Mouse (Mus musculus) heart, embryonic 11.5 days (tissue): ENCODE measurements around the gene Lce1m. TPM values are rescaled to one million over a fixed set of nuclear protein-coding genes. Genes with fewer than 3 reads are reported as not detected.

Experiments used
- polyA plus RNA-seq: library from polyadenylated mRNA; unstranded; fragments of >200 nt; fragmentation: Nextera tagmentation; extraction: Ambion mirVana; gene quantifications from 2 replicates; pipeline ENCODE4 v1.2.1, GENCODE M21; 2014

The Lce1m gene
- polyA plus RNA-seq, 1 experiment from 2014 or later, result not detected

Other genes with a start within 250 kb of the Lce1m start
- not detected in 2 replicates for gene Lce1i, start 240.2 kb downstream of the Lce1m start, polyA plus RNA-seq
- not detected in 2 replicates for gene Lce1j, start 228.5 kb downstream of the Lce1m start, polyA plus RNA-seq
- gene Lce1k, start 211.2 kb downstream of the Lce1m start, polyA plus RNA-seq, result not detected in 2 replicates
- gene Kprp, start 191.8 kb downstream of the Lce1m start, polyA plus RNA-seq, result not detected in 2 replicates
- gene Lce1l, start 167.8 kb downstream of the Lce1m start, polyA plus RNA-seq, result not detected in 2 replicates
- not detected in 2 replicates for gene 2310050C09Rik, start 148.8 kb downstream of the Lce1m start, polyA plus RNA-seq
- not detected in 2 replicates for gene Lce3a, start 92.8 kb downstream of the Lce1m start, polyA plus RNA-seq
- not detected in 2 replicates for gene Lce3b, start 86.1 kb downstream of the Lce1m start, polyA plus RNA-seq
- gene Lce3c, start 74.6 kb downstream of the Lce1m start, polyA plus RNA-seq, result not detected in 2 replicates
- gene Lce3d, start 61.7 kb downstream of the Lce1m start, polyA plus RNA-seq, result not detected in 2 replicates
- gene Lce3e, start 52.0 kb downstream of the Lce1m start, polyA plus RNA-seq, result not detected in 2 replicates
- gene Lce3f, start 26.8 kb downstream of the Lce1m start, polyA plus RNA-seq, result not detected in 2 replicates
- 0.26 and 0.55 TPM in 2 replicates for gene Crct1, start 3.4 kb downstream of the Lce1m start, polyA plus RNA-seq
- gene Gm4858, start 49.8 kb upstream of the Lce1m start, polyA plus RNA-seq, result not detected in 2 replicates
- not detected in 2 replicates for gene Crnn, start 125.7 kb upstream of the Lce1m start, polyA plus RNA-seq
- gene Flg2, start 178.2 kb upstream of the Lce1m start, polyA plus RNA-seq, result not detected in 2 replicates